Mouse (Mus musculus) midbrain, postnatal 0 days (tissue): ENCODE measurements around the gene Crat. TPM values are rescaled to one million over a fixed set of nuclear protein-coding genes. Genes with fewer than 3 reads are reported as not detected.

Experiments
- ATAC-seq: fragments of 200-750 bp; cut with Nextera tagmentation; 2 replicates; pipeline ENCODE4 v1.8.0; 2017; ENCODE audit warnings: moderate number of reproducible peaks, mild to moderate bottlenecking, moderate TSS enrichment, moderate library complexity; ENCODE audit not compliant: low FRiP score
- DNase-seq: peaks from one replicate; pipeline ENCODE4 v3.0.0-alpha.2; 2015; ENCODE audit warnings: low spot score
- H3K27ac ChIP-seq: fragments of 300-500 bp; sonication (generic); 2 replicates; pipeline ENCODE4 v1.5.1; 2014; ENCODE audit warnings: low read depth, mild to moderate bottlenecking, low read length, mixed read lengths
- H3K27me3 ChIP-seq: fragments of 300-500 bp; sonication (generic); 2 replicates; pipeline ENCODE4 v1.6.1; 2014; ENCODE audit warnings: low read length, control low read depth, mixed read lengths; ENCODE audit not compliant: insufficient read depth
- H3K36me3 ChIP-seq: fragments of 300-500 bp; sonication (generic); 2 replicates; pipeline ENCODE4 v1.6.1; 2014; ENCODE audit warnings: low read length, control low read depth, mixed read lengths; ENCODE audit not compliant: insufficient read depth
- H3K4me1 ChIP-seq: fragments of 300-500 bp; sonication (generic); 2 replicates; pipeline ENCODE4 v1.6.1; 2014; ENCODE audit warnings: mild to moderate bottlenecking, control low read depth, antibody characterized with exemption, low read length, mixed read lengths; ENCODE audit not compliant: insufficient read depth
- H3K4me2 ChIP-seq: fragments of 300-500 bp; sonication (generic); 2 replicates; pipeline ENCODE4 v1.6.1; 2014; ENCODE audit warnings: low read depth, mild to moderate bottlenecking, low read length, mixed read lengths; ENCODE audit not compliant: poor library complexity, severe bottlenecking
- H3K4me3 ChIP-seq: fragments of 300-500 bp; sonication (generic); 2 replicates; pipeline ENCODE4 v1.5.1; 2014; ENCODE audit warnings: low read depth, mild to moderate bottlenecking, low read length, moderate library complexity
- H3K9ac ChIP-seq: fragments of 300-500 bp; sonication (generic); replicated peaks from 2 replicates; pipeline ENCODE4 v1.6.1; 2014; ENCODE audit warnings: mild to moderate bottlenecking, low read length, moderate library complexity, mixed read lengths; ENCODE audit not compliant: poor library complexity, severe bottlenecking
- H3K9me3 ChIP-seq: fragments of 300-500 bp; sonication (generic); 2 replicates; pipeline ENCODE4 v1.6.1; 2016; ENCODE audit warnings: low read length, control low read depth
- CTCF ChIP-seq: IDR thresholded peaks from 2 replicates; pipeline ENCODE4 v1.5.1; 2016; ENCODE audit warnings: antibody characterized with exemption, mild to moderate bottlenecking
- WGBS: fragments of 180-500 bp; shearing (Covaris S2); extraction: QIAGEN DNeasy Blood & Tissue Kit; methylation state at CpG from one replicate; pipeline ENCODE4 v1.1.7; 2014; 5-methylcytosine and 5-hydroxymethylcytosine counted together
- polyA plus RNA-seq: library from polyadenylated mRNA; unstranded; fragments of >200 nt; fragmentation: Nextera tagmentation; extraction: Ambion mirVana; gene quantifications from 2 replicates; pipeline ENCODE4 v1.2.1, GENCODE M21; 2015
- total RNA-seq: library from RNA; depleted of rRNA; stranded (reverse); fragments of >200 nt; gene quantifications from 2 replicates; pipeline ENCODE4 v1.2.3, GENCODE M21; 2014

Crat gene
- total and polyA plus RNA-seq, 2 experiments from 2014 or later: 24.9 to 38.0 TPM

- no peak overlapping the region for H3K9ac ChIP-seq
- WGBS: 87% methylated on average over 2 of the region's 2 CpGs
- DNase-seq (no peak), ATAC-seq (no peak)
- no peak overlapping the region for H3K4me3 ChIP-seq
- H3K9me3 ChIP-seq: no peaks in the 10 kb centered on the region
- TF ChIP-seq CTCF: no peak
- H3K27me3 ChIP-seq: no peaks in the 10 kb centered on the region
- H3K4me2 ChIP-seq: no peak overlapping the region
- peaks cover 82% of the 10 kb centered on the region for H3K36me3 ChIP-seq
- no peaks in the 10 kb centered on the region for H3K4me1 ChIP-seq
- no peak overlapping the region for H3K27ac ChIP-seq
Measured at GRCm38 (mm10) chr2:30407221-30407620, 8.4 kb downstream of the Crat start.

GRCm38 (mm10) chr2:30403870-30404269 lies 11.7 kb downstream of the Crat start:
- Histone ChIP-seq H3K9me3 (no peaks in the 10 kb centered on the region), H3K36me3 (peaks cover 78% of the 10 kb centered on the region), H3K27me3 (no peaks in the 10 kb centered on the region), H3K9ac (no peak overlapping the region), H3K4me3 (no peak overlapping the region), H3K4me1 (no peaks in the 10 kb centered on the region), H3K4me2 (no peak overlapping the region), H3K27ac (no peak overlapping the region)
- 84% methylated on average over 1 of the region's 1 CpGs for WGBS
- no peak for TF ChIP-seq CTCF
- DNase-seq: no peak
- ATAC-seq: no peak

GRCm38 (mm10) chr2:30402843-30403242 lies 12.8 kb downstream of the Crat start:
- no peak overlapping the region for H3K9ac ChIP-seq
- WGBS: 70% methylated on average over 2 of the region's 2 CpGs
- no peak overlapping the region for H3K4me2 ChIP-seq
- no peaks in the 10 kb centered on the region for H3K4me1 ChIP-seq
- H3K9me3 ChIP-seq: no peaks in the 10 kb centered on the region
- no peaks in the 10 kb centered on the region for H3K27me3 ChIP-seq
- no peak overlapping the region for H3K27ac ChIP-seq
- DNase-seq (no peak), ATAC-seq (no peak)
- peaks cover 74% of the 10 kb centered on the region for H3K36me3 ChIP-seq
- TF ChIP-seq CTCF: no peak
- H3K4me3 ChIP-seq: no peak overlapping the region

- DNase-seq (peak; percentile 17), ATAC-seq (no peak)
- Histone ChIP-seq H3K9me3 (no peaks in the 10 kb centered on the region), H3K4me3 (no peak overlapping the region), H3K4me1 (no peaks in the 10 kb centered on the region), H3K9ac (no peak overlapping the region), H3K27ac (no peak overlapping the region), H3K27me3 (no peaks in the 10 kb centered on the region), H3K4me2 (no peak overlapping the region), H3K36me3 (peaks cover 76% of the 10 kb centered on the region)
- 86% methylated on average over 9 of the region's 9 CpGs for WGBS
- no peak for TF ChIP-seq CTCF
Measured at GRCm38 (mm10) chr2:30402351-30402826, 13.2 kb downstream of the Crat start.

GRCm38 (mm10) chr2:30401581-30401980 lies 14.0 kb downstream of the Crat start:
- no peak for TF ChIP-seq CTCF
- Histone ChIP-seq H3K36me3 (peaks cover 75% of the 10 kb centered on the region), H3K4me1 (no peaks in the 10 kb centered on the region), H3K9ac (no peak overlapping the region), H3K4me2 (no peak overlapping the region), H3K9me3 (no peaks in the 10 kb centered on the region), H3K4me3 (no peak overlapping the region), H3K27me3 (no peaks in the 10 kb centered on the region), H3K27ac (no peak overlapping the region)
- ATAC-seq: no peak
- DNase-seq: no peak
- 76% methylated on average over 1 of the region's 1 CpGs for WGBS

GRCm38 (mm10) chr2:30399191-30400171 lies 16.1 kb downstream of the Crat start:
- DNase-seq: peak; percentile 24
- peak overlapping the region; percentile 14; the same call in 1 of the 2 replicates for H3K27ac ChIP-seq
- TF ChIP-seq CTCF: no peak
- H3K4me1 ChIP-seq: no peaks in the 10 kb centered on the region
- H3K9me3 ChIP-seq: no peaks in the 10 kb centered on the region
- ATAC-seq: 0 out of 2 replicates have a peak, but pooled peaks have one; percentile 29
- no peaks in the 10 kb centered on the region for H3K27me3 ChIP-seq
- 19% methylated on average over 20 of the region's 20 CpGs for WGBS
- H3K9ac ChIP-seq: peak overlapping the region; percentile 29
- H3K4me3 ChIP-seq: no peak overlapping the region
- peaks cover 69% of the 10 kb centered on the region for H3K36me3 ChIP-seq
- no peak overlapping the region for H3K4me2 ChIP-seq
